Mouse (Mus musculus): ENCODE measurements around the gene Lpar3. TPM values are rescaled to one million over a fixed set of nuclear protein-coding genes. Genes with fewer than 3 reads are reported as not detected.
A peak's percentile ranks its signal among the peaks of the same experiment; 100 is the strongest.

Lpar3 gene
- polyA plus RNA-seq, 1 experiment from 2014 or later, result 39.9 TPM

DNA sequence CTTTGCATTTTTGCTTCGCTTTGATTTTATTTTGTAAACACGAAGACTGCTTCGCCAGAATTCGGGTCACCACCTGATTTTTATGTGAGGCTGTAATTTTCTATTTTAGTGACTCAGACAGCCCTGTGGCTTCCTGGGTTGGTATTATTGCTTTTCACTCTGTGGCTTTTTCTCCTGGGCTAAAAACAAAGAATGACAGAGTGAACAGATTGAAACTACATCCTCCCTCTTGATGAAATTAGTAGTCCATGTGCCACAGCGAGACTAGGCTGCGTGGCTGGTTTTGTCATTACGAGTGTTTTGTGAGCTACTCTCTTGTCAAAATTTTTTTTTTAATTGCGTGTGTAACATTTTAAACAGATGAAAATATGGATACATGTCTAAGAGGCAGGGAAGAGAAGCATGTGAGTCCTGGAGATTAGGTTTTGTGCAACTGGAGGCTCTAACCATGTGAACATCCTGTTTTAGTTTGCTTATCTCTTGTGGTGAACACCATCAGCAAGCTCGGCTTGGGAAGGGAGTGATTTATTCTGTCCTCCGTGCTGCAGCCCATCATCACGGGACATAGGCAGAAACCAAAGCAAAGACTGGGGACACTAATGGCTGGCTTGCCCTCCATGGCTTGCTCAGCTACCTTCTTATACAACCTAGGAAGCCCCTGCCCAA is 54.7 kb downstream of the Lpar3 start:
- no peak for ATAC-seq (replicated peaks; ENCODE audit: insufficient number of reproducible peaks, low FRiP score, low TSS enrichment)
- no peak overlapping the region for H3K4me3 ChIP-seq (ENCODE audit: low read depth, low read length)
- peak overlapping the region; percentile 24; the same call in 1 of the 2 replicates for H3K4me2 ChIP-seq
- no peaks in the 10 kb centered on the region for H3K36me3 ChIP-seq (ENCODE audit: control insufficient read depth, insufficient read depth, low read length)
- no peaks in the 10 kb centered on the region for H3K27me3 ChIP-seq (ENCODE audit: control insufficient read depth, insufficient read depth, low read length)
- 54% methylated on average over 11 of the region's 11 CpGs for WGBS (ENCODE audit: insufficient replicate concordance)
- H3K9me3 ChIP-seq (replicated peaks; ENCODE audit: control insufficient read depth, low read length), result no peaks in the 10 kb centered on the region
- H3K27ac ChIP-seq (ENCODE audit: low read depth, low read length), result peak overlapping the region; percentile 81
- peaks cover 53% of the 10 kb centered on the region for H3K4me1 ChIP-seq (ENCODE audit: control insufficient read depth, insufficient read depth, low read length)
- H3K9ac ChIP-seq (ENCODE audit: low read depth, low read length), result no peak overlapping the region

DNA sequence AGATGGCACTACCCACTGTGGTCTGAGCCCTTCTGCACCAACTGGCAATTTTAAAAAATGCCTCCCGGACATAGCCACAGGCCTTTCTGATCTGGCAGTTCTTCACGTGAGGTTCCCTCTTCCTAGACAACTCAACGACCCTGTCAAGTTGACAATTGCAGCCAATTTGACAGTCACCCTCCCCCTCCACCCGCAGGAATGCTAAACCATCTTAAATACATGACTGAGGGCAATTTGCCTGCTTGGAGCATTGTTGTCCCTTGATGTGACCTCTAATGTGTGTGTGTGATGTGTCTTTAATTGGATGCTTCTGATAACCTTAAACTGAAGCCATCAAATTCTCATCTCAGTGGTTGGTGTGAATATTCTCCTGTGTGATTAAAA is 55.3 kb downstream of the Lpar3 start:
- Histone ChIP-seq H3K9ac (ENCODE audit: low read depth, low read length) (no peak overlapping the region), H3K36me3 (ENCODE audit: control insufficient read depth, insufficient read depth, low read length) (no peaks in the 10 kb centered on the region), H3K9me3 (replicated peaks; ENCODE audit: control insufficient read depth, low read length) (no peaks in the 10 kb centered on the region), H3K4me1 (ENCODE audit: control insufficient read depth, insufficient read depth, low read length) (peaks cover 58% of the 10 kb centered on the region), H3K4me3 (ENCODE audit: low read depth, low read length) (no peak overlapping the region), H3K4me2 (peak overlapping the region; percentile 24; the same call in 1 of the 2 replicates), H3K27ac (ENCODE audit: low read depth, low read length) (peak overlapping the region; percentile 81), H3K27me3 (ENCODE audit: control insufficient read depth, insufficient read depth, low read length) (no peaks in the 10 kb centered on the region)
- WGBS (ENCODE audit: insufficient replicate concordance), result 33% methylated on average over 4 of the region's 4 CpGs
- ATAC-seq (replicated peaks; ENCODE audit: insufficient number of reproducible peaks, low FRiP score, low TSS enrichment), result no peak

DNA sequence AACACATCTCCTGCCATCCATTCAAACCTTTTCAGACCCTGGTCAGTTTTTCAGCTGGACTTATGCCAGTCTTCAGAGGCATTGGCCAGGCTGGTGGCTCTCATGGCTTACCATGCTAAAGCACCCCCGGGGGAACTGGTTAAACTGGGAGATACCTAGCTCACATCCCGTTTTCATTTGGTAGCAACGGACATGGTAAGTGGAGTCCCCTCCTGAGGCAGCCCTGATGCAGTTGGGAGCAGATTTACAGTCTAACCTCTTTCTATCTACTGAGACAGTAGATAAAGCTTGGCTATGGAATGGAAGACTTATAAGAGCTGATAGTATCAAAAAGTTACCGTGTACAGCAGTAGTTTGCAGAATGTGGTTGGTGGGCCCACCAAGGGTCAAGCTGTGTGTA is 56.2 kb downstream of the Lpar3 start:
- 88% methylated on average over 4 of the region's 4 CpGs for WGBS (ENCODE audit: insufficient replicate concordance)
- H3K4me2 ChIP-seq, result no peak overlapping the region
- peaks cover 58% of the 10 kb centered on the region for H3K4me1 ChIP-seq (ENCODE audit: control insufficient read depth, insufficient read depth, low read length)
- H3K36me3 ChIP-seq (ENCODE audit: control insufficient read depth, insufficient read depth, low read length), result no peaks in the 10 kb centered on the region
- ATAC-seq (replicated peaks; ENCODE audit: insufficient number of reproducible peaks, low FRiP score, low TSS enrichment), result no peak
- no peaks in the 10 kb centered on the region for H3K9me3 ChIP-seq (replicated peaks; ENCODE audit: control insufficient read depth, low read length)
- peak overlapping the region; percentile 88 for H3K27ac ChIP-seq (ENCODE audit: low read depth, low read length)
- no peak overlapping the region for H3K9ac ChIP-seq (ENCODE audit: low read depth, low read length)
- H3K27me3 ChIP-seq (ENCODE audit: control insufficient read depth, insufficient read depth, low read length), result no peaks in the 10 kb centered on the region
- H3K4me3 ChIP-seq (ENCODE audit: low read depth, low read length), result no peak overlapping the region

DNA sequence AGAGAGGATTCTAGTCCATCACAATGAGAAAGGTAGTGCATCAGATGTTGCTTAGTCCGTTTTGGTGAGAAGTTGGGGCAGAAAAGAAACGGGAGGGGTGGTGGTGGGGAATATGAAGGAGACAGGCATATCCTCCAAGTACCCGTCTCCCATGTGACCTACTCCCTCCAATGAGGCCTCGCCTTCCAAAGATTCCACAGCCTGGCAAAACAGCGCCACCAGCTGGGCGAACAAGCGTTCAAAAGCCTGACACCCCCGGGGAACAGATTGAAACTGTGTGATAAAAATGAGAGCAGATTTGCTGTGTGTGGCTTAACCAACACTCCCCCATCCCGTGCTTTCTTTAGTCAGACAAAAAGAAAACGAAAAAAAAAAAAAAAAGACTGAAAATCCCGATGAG is 56.7 kb downstream of the Lpar3 start:
- WGBS (ENCODE audit: insufficient replicate concordance), result 63% methylated on average over 11 of the region's 11 CpGs
- H3K4me2 ChIP-seq, result no peak overlapping the region
- no peak overlapping the region for H3K9ac ChIP-seq (ENCODE audit: low read depth, low read length)
- ATAC-seq (replicated peaks; ENCODE audit: insufficient number of reproducible peaks, low FRiP score, low TSS enrichment), result no peak
- no peaks in the 10 kb centered on the region for H3K36me3 ChIP-seq (ENCODE audit: control insufficient read depth, insufficient read depth, low read length)
- H3K4me3 ChIP-seq (ENCODE audit: low read depth, low read length), result no peak overlapping the region
- H3K4me1 ChIP-seq (ENCODE audit: control insufficient read depth, insufficient read depth, low read length), result peaks cover 58% of the 10 kb centered on the region
- peak overlapping the region; percentile 88 for H3K27ac ChIP-seq (ENCODE audit: low read depth, low read length)
- no peaks in the 10 kb centered on the region for H3K27me3 ChIP-seq (ENCODE audit: control insufficient read depth, insufficient read depth, low read length)
- H3K9me3 ChIP-seq (replicated peaks; ENCODE audit: control insufficient read depth, low read length), result no peaks in the 10 kb centered on the region

DNA sequence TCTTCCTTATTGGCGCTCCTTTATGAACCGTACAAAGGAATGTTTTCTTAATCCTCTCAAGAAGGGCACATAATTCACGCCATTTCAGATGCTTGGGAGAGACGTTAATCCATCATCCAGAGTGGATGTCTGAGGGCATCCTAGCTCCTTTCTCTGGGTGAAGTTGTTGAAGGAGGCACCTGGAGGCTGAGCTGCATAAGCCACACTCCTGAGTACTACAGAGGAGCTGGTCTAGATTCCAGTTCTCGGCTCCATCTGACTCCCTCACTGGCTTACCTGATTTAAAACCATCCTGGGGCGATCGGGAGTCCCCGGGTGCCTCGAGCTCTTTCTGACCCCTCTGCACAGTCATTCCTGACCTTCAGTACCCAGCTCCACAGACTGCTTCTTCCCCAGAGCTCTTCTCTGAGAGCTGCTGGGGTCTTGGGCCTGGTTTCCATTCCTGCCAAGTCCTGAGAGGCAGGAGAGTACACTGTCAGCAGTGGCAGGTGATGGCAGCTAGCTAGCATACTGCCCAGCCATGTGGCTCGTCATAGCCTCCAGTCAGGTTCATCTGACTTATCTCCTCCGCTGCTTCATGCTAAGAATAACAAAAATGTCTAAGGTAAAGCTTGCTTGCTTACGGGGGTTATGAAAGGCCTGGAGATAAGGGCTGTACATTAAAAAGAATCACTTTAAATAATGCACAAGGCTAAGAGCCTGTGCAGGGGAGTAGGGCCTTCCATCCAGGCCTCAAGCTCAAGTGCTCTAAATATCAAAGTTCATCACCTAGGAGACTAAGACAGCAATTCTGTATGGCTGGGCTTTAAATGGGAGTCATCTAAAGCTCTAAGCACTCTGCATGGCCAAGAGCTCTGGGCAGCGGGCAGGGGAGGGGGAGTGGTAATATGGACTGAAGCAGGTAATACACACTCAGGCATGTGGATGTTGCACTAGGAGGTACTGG is 57.7 kb downstream of the Lpar3 start:
- H3K27ac ChIP-seq (ENCODE audit: low read depth, low read length), result peak overlapping the region; percentile 88
- no peaks in the 10 kb centered on the region for H3K27me3 ChIP-seq (ENCODE audit: control insufficient read depth, insufficient read depth, low read length)
- peak overlapping the region; percentile 19; the same call in 1 of the 2 replicates for H3K4me2 ChIP-seq
- 46% methylated on average over 13 of the region's 13 CpGs for WGBS (ENCODE audit: insufficient replicate concordance)
- no peak overlapping the region for H3K4me3 ChIP-seq (ENCODE audit: low read depth, low read length)
- no peaks in the 10 kb centered on the region for H3K36me3 ChIP-seq (ENCODE audit: control insufficient read depth, insufficient read depth, low read length)
- H3K4me1 ChIP-seq (ENCODE audit: control insufficient read depth, insufficient read depth, low read length), result peaks cover 54% of the 10 kb centered on the region
- peak; percentile 87 for ATAC-seq (replicated peaks; ENCODE audit: insufficient number of reproducible peaks, low FRiP score, low TSS enrichment)
- H3K9me3 ChIP-seq (replicated peaks; ENCODE audit: control insufficient read depth, low read length), result no peaks in the 10 kb centered on the region
- 0 out of 2 replicates have a peak overlapping the region, but pooled peaks have one; percentile 28 for H3K9ac ChIP-seq (ENCODE audit: low read depth, low read length)

DNA sequence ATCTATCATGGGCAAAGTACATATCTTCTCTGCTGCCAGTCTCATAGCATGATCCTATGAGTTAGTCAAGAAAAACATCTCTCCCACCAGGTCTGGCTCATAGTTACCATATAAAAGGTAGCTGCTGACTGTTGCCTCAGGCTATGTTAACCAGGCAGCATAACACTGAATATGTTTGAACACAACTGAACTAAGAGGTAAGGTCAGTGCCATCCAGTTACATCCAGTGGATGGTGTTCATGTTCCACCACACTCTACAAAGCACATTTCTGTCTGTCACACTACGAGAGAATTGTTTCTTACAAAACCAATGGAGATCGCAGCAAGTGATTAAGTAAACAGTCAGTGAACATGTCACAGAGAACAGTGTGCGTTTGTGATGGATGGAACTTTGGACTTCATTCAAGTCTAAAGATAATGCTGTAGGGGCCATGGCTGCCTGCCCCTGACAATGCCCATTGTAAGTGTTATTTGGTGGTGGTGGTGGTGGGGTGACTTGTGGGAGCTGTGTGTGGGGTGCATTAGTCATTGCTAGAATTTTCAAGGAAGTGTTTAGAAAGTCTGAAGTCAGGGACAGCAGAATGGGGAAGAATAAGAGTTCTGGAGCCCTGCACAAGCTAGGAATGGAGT is 63.1 kb downstream of the Lpar3 start:
- Histone ChIP-seq H3K4me3 (ENCODE audit: low read depth, low read length) (no peak overlapping the region), H3K4me1 (ENCODE audit: control insufficient read depth, insufficient read depth, low read length) (peaks cover 20% of the 10 kb centered on the region), H3K9me3 (replicated peaks; ENCODE audit: control insufficient read depth, low read length) (no peaks in the 10 kb centered on the region), H3K4me2 (no peak overlapping the region), H3K27me3 (ENCODE audit: control insufficient read depth, insufficient read depth, low read length) (no peaks in the 10 kb centered on the region), H3K36me3 (ENCODE audit: control insufficient read depth, insufficient read depth, low read length) (no peaks in the 10 kb centered on the region; the same call in 1 of the 2 replicates), H3K27ac (ENCODE audit: low read depth, low read length) (no peak overlapping the region), H3K9ac (ENCODE audit: low read depth, low read length) (no peak overlapping the region)
- WGBS (ENCODE audit: insufficient replicate concordance), result 57% methylated on average over 3 of the region's 3 CpGs
- no peak for ATAC-seq (replicated peaks; ENCODE audit: insufficient number of reproducible peaks, low FRiP score, low TSS enrichment)

DNA sequence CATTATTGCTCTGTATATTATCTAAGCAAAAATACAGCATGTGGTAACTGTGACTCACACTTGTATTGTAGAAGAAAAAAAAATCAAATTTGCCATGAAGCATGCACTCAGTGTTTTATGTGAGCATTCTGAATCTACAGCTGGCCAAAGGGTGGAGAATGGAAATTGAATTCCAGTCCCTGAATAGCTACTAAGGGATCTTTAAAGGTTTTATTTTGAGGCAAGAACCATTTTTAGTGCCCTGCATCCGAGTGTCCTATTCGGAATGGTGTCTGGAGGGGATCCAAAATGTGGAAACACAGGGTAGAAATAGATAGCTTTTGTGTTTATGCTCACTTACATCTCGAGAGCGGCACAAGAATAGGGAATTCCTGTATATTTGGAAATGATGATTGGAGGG is 65.4 kb downstream of the Lpar3 start:
- no peak overlapping the region for H3K27ac ChIP-seq (ENCODE audit: low read depth, low read length)
- no peaks in the 10 kb centered on the region for H3K4me1 ChIP-seq (ENCODE audit: control insufficient read depth, insufficient read depth, low read length)
- WGBS (ENCODE audit: insufficient replicate concordance), result 80% methylated on average over 4 of the region's 4 CpGs
- H3K4me2 ChIP-seq, result no peak overlapping the region
- no peak overlapping the region for H3K9ac ChIP-seq (ENCODE audit: low read depth, low read length)
- no peaks in the 10 kb centered on the region for H3K27me3 ChIP-seq (ENCODE audit: control insufficient read depth, insufficient read depth, low read length)
- H3K9me3 ChIP-seq (replicated peaks; ENCODE audit: control insufficient read depth, low read length), result no peaks in the 10 kb centered on the region
- H3K36me3 ChIP-seq (ENCODE audit: control insufficient read depth, insufficient read depth, low read length), result no peaks in the 10 kb centered on the region; the same call in 1 of the 2 replicates
- H3K4me3 ChIP-seq (ENCODE audit: low read depth, low read length), result no peak overlapping the region
- no peak for ATAC-seq (replicated peaks; ENCODE audit: insufficient number of reproducible peaks, low FRiP score, low TSS enrichment)

DNA sequence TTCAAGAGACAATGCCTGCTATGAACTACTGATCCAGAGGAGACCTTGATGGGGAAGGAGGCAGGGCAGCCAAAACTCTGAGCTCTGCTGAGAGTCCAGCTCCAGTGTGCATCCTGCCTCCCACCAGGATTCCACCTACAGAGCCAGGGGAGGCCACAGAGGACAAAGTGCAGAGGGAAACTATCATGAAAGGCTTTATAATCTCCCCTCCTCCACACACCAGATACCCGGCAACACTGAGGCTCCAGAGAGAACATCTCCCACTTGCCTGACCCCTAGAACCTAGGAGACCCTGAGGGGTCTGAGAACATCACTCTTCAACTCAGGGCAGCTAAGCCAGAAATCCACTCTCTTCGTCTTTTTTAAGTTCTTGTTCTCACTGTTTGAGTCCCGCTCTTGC is 71.2 kb downstream of the Lpar3 start:
- 59% methylated on average over 3 of the region's 3 CpGs for WGBS (ENCODE audit: insufficient replicate concordance)
- no peak overlapping the region for H3K9ac ChIP-seq (ENCODE audit: low read depth, low read length)

More for the DNA sequence above, 71.2 kb downstream of the Lpar3 start:
- Histone ChIP-seq H3K9me3 (replicated peaks; ENCODE audit: control insufficient read depth, low read length) (no peaks in the 10 kb centered on the region), H3K27ac (ENCODE audit: low read depth, low read length) (no peak overlapping the region), H3K4me2 (no peak overlapping the region), H3K36me3 (ENCODE audit: control insufficient read depth, insufficient read depth, low read length) (no peaks in the 10 kb centered on the region), H3K27me3 (ENCODE audit: control insufficient read depth, insufficient read depth, low read length) (no peaks in the 10 kb centered on the region), H3K4me1 (ENCODE audit: control insufficient read depth, insufficient read depth, low read length) (no peaks in the 10 kb centered on the region), H3K4me3 (ENCODE audit: low read depth, low read length) (no peak overlapping the region)
- no peak for ATAC-seq (replicated peaks; ENCODE audit: insufficient number of reproducible peaks, low FRiP score, low TSS enrichment)

Data from heart, embryonic 11.5 days (tissue).